Mouse (Mus musculus): ENCODE results near the gene Rfxank.

Gene Rfxank

GRCm38 (mm10) chr8:70147678-70148607 lies 9.0 kb upstream of the Rfxank start:
- no peak for DNase-seq (ENCODE audit: low spot score)

GRCm38 (mm10) chr8:70139981-70140380 lies 1.0 kb upstream of the Rfxank start:
- DNase-seq (ENCODE audit: low spot score): no peak

- no peak for DNase-seq (ENCODE audit: low spot score)
These were observed 1.1 kb downstream of the Rfxank start for GRCm38 (mm10) chr8:70137890-70138289.

GRCm38 (mm10) chr8:70136591-70136990 lies 2.4 kb downstream of the Rfxank start:
- no peak for DNase-seq (ENCODE audit: low spot score)

GRCm38 (mm10) chr8:70134931-70135330 lies 4.0 kb downstream of the Rfxank start:
- DNase-seq (ENCODE audit: low spot score): no peak

- DNase-seq (ENCODE audit: low spot score): no peak
These were observed 4.9 kb downstream of the Rfxank start for GRCm38 (mm10) chr8:70134086-70134485.

GRCm38 (mm10) chr8:70131166-70131883 lies 7.6 kb downstream of the Rfxank start, which contains the start of gene Nr2c2ap:
Nr2c2ap (plus strand) TSS chr8:70131333.
- peak; percentile 81 for DNase-seq (ENCODE audit: low spot score)

- DNase-seq (ENCODE audit: low spot score): no peak
These were observed 8.9 kb downstream of the Rfxank start for GRCm38 (mm10) chr8:70130066-70130465.

GRCm38 (mm10) chr8:70129309-70129952 lies 9.5 kb downstream of the Rfxank start:
- peak; percentile 84 for DNase-seq (ENCODE audit: low spot score)

- DNase-seq (ENCODE audit: low spot score): peak; percentile 65
These were observed 10.5 kb downstream of the Rfxank start for GRCm38 (mm10) chr8:70128435-70128834.

- DNase-seq (ENCODE audit: low spot score): no peak
These were observed 14.0 kb downstream of the Rfxank start for GRCm38 (mm10) chr8:70124992-70125391.

GRCm38 (mm10) chr8:70122863-70123262 lies 16.1 kb downstream of the Rfxank start:
- DNase-seq (ENCODE audit: low spot score): no peak

- DNase-seq (ENCODE audit: low spot score): peak; percentile 89
These were observed 18.3 kb downstream of the Rfxank start, which contains the start of gene Ncan for GRCm38 (mm10) chr8:70120667-70121066. Ncan (minus strand) TSS chr8:70120873.

- DNase-seq (ENCODE audit: low spot score): peak; percentile 55
These were observed 19.9 kb downstream of the Rfxank start for GRCm38 (mm10) chr8:70118726-70119700.

GRCm38 (mm10) chr8:70117611-70118010 lies 21.3 kb downstream of the Rfxank start:
- no peak for DNase-seq (ENCODE audit: low spot score)

- DNase-seq (ENCODE audit: low spot score): no peak
These were observed 24.1 kb downstream of the Rfxank start for GRCm38 (mm10) chr8:70114892-70115291.

GRCm38 (mm10) chr8:70114488-70114887 lies 24.5 kb downstream of the Rfxank start:
- DNase-seq (ENCODE audit: low spot score): no peak

- no peak for DNase-seq (ENCODE audit: low spot score)
These were observed 26.4 kb downstream of the Rfxank start for GRCm38 (mm10) chr8:70112401-70113016.

- no peak for DNase-seq (ENCODE audit: low spot score)
These were observed 27.7 kb downstream of the Rfxank start for GRCm38 (mm10) chr8:70111192-70111795.

- no peak for DNase-seq (ENCODE audit: low spot score)
These were observed 28.5 kb downstream of the Rfxank start for GRCm38 (mm10) chr8:70110451-70110850.

Data from layer of hippocampus, adult 11-12 months (tissue).